Mouse (Mus musculus): Measurements from ENCODE around the gene Bcl9. TPM values are rescaled to one million over a fixed set of nuclear protein-coding genes. Genes with fewer than 3 reads are reported as not detected.

Bcl9 gene
- total RNA-seq, 2 experiments from 2014 or later = 3.0 to 3.9 TPM

GRCm38 (mm10) chr3:97180527-97180926 is 117.2 kb downstream of the Bcl9 start:
- Histone ChIP-seq H3K4me3 (no peak overlapping the region), H3K27ac (no peak overlapping the region)
- DNase-seq = no peak
- intact Hi-C loops (cut with DNase I) = loop anchor here (5.0 kb wide), 1 partner anchor 103 kb away; no protein-coding TSS in a partner anchor
- no peak for TF ChIP-seq CTCF (IDR thresholded peaks at IDR 0.05)

- H3K27ac ChIP-seq = no peak overlapping the region
- no peak for TF ChIP-seq CTCF (IDR thresholded peaks at IDR 0.05)
- H3K4me3 ChIP-seq = no peak overlapping the region
- intact Hi-C loops (cut with DNase I) = no loop called here
- DNase-seq = no peak
Measured at GRCm38 (mm10) chr3:97178885-97179284, 118.8 kb downstream of the Bcl9 start.

GRCm38 (mm10) chr3:97172632-97173031 is 125.1 kb downstream of the Bcl9 start:
- DNase-seq = no peak
- intact Hi-C loops (cut with DNase I) = no loop called here
- Histone ChIP-seq H3K27ac (no peak overlapping the region), H3K4me3 (no peak overlapping the region)
- no peak for TF ChIP-seq CTCF (IDR thresholded peaks at IDR 0.05)

GRCm38 (mm10) chr3:97172231-97172630 is 125.5 kb downstream of the Bcl9 start:
- no peak for DNase-seq
- Histone ChIP-seq H3K4me3 (no peak overlapping the region), H3K27ac (no peak overlapping the region)
- TF ChIP-seq CTCF (IDR thresholded peaks at IDR 0.05) = no peak
- intact Hi-C loops (cut with DNase I) = no loop called here

- no peak overlapping the region for H3K27ac ChIP-seq
- H3K4me3 ChIP-seq = no peak overlapping the region
- intact Hi-C loops (cut with DNase I) = no loop called here
- TF ChIP-seq CTCF (IDR thresholded peaks at IDR 0.05) = no peak
- no peak for DNase-seq
Measured at GRCm38 (mm10) chr3:97171531-97171930, 126.2 kb downstream of the Bcl9 start.

- intact Hi-C loops (cut with DNase I) = no loop called here
Measured at GRCm38 (mm10) chr3:97167126-97167525, 130.6 kb downstream of the Bcl9 start.

GRCm38 (mm10) chr3:97164477-97164876 is 133.2 kb downstream of the Bcl9 start:
- Histone ChIP-seq H3K27ac (no peak overlapping the region), H3K4me3 (no peak overlapping the region)
- DNase-seq = no peak
- intact Hi-C loops (cut with DNase I) = no loop called here
- no peak for TF ChIP-seq CTCF (IDR thresholded peaks at IDR 0.05)

More at GRCm38 (mm10) chr3:97167126-97167525, 130.6 kb downstream of the Bcl9 start:
- no peak for DNase-seq
- no peak for TF ChIP-seq CTCF (IDR thresholded peaks at IDR 0.05)
- Histone ChIP-seq H3K27ac (no peak overlapping the region), H3K4me3 (no peak overlapping the region)

- intact Hi-C loops (cut with DNase I) = no loop called here
Measured at GRCm38 (mm10) chr3:97161773-97162172, 135.9 kb downstream of the Bcl9 start.

GRCm38 (mm10) chr3:97160908-97161307 is 136.8 kb downstream of the Bcl9 start:
- H3K4me3 ChIP-seq = peak overlapping the region; percentile 11; the same call in 1 of the 2 replicates
- no peak for TF ChIP-seq CTCF (IDR thresholded peaks at IDR 0.05)
- DNase-seq = peak; percentile 61

More at GRCm38 (mm10) chr3:97161773-97162172, 135.9 kb downstream of the Bcl9 start:
- Histone ChIP-seq H3K27ac (no peak overlapping the region), H3K4me3 (no peak overlapping the region)
- DNase-seq = no peak
- no peak for TF ChIP-seq CTCF (IDR thresholded peaks at IDR 0.05)

GRCm38 (mm10) chr3:97159986-97160385 is 137.7 kb downstream of the Bcl9 start:
- intact Hi-C loops (cut with DNase I) = loop anchor here (5.0 kb wide), 1 partner anchor 67 kb away; no protein-coding TSS in a partner anchor
- DNase-seq = no peak
- H3K4me3 ChIP-seq = peak overlapping the region; percentile 89
- no peak overlapping the region for H3K27ac ChIP-seq
- TF ChIP-seq CTCF (IDR thresholded peaks at IDR 0.05) = no peak

More at GRCm38 (mm10) chr3:97160908-97161307, 136.8 kb downstream of the Bcl9 start:
- intact Hi-C loops (cut with DNase I) = no loop called here
- H3K27ac ChIP-seq = peak overlapping the region; percentile 24; the same call in 1 of the 2 replicates

- peak overlapping the region; percentile 89 for H3K4me3 ChIP-seq
- intact Hi-C loops (cut with DNase I) = loop anchor here (5.0 kb wide), 1 partner anchor 68 kb away; no protein-coding TSS in a partner anchor
- no peak for DNase-seq
- peak overlapping the region; percentile 90 for H3K27ac ChIP-seq
- TF ChIP-seq CTCF (IDR thresholded peaks at IDR 0.05) = no peak
Measured at GRCm38 (mm10) chr3:97159509-97159850, 138.2 kb downstream of the Bcl9 start.

- no peak for TF ChIP-seq CTCF (IDR thresholded peaks at IDR 0.05)
- peak; percentile 94 for DNase-seq
Measured at GRCm38 (mm10) chr3:97158611-97159508, 138.9 kb downstream of the Bcl9 start, which contains the start of gene Acp6. Gene Acp6, plus strand, starts transcription at chr3:97158777.

GRCm38 (mm10) chr3:97157958-97158599 is 139.6 kb downstream of the Bcl9 start:
- no peak for TF ChIP-seq CTCF (IDR thresholded peaks at IDR 0.05)
- intact Hi-C loops (cut with DNase I) = loop anchor here (5.0 kb wide), 1 partner anchor 69 kb away; no protein-coding TSS in a partner anchor
- DNase-seq = peak; percentile 78
- Histone ChIP-seq H3K4me3 (peak overlapping the region; percentile 89), H3K27ac (peak overlapping the region; percentile 90)

More at GRCm38 (mm10) chr3:97158611-97159508, 138.9 kb downstream of the Bcl9 start, which contains the start of gene Acp6:
- peak within 1 kb of the TSS; percentile 90 for H3K27ac ChIP-seq
- intact Hi-C loops (cut with DNase I) = loop anchor here (5.0 kb wide), 1 partner anchor 68 kb away; no protein-coding TSS in a partner anchor
- peak within 1 kb of the TSS; percentile 89 for H3K4me3 ChIP-seq
